Mouse (Mus musculus) testis, adult 2 months (tissue): ENCODE data around the gene Opcml. TPM values are rescaled to one million over a fixed set of nuclear protein-coding genes. Genes with fewer than 3 reads are reported as not detected.

Source experiments
- H3K27ac ChIP-seq: fragments of 200-500 bp; 2 replicates; pipeline ENCODE4 v1.5.1; 2012; ENCODE audit warnings: low read depth, low read length; ENCODE audit not compliant: control insufficient read depth, insufficient read depth
- H3K27me3 ChIP-seq: fragments of 200-500 bp; 2 replicates; pipeline ENCODE4 v1.6.1; 2012; ENCODE audit warnings: mild to moderate bottlenecking, low read length, moderate library complexity; ENCODE audit not compliant: control insufficient read depth, insufficient read depth
- H3K36me3 ChIP-seq: fragments of 200-500 bp; 2 replicates; pipeline ENCODE4 v1.6.1; 2012; ENCODE audit warnings: mild to moderate bottlenecking, low read length; ENCODE audit not compliant: control insufficient read depth, insufficient read depth
- H3K4me1 ChIP-seq: fragments of 200-500 bp; 2 replicates; pipeline ENCODE4 v1.6.1; 2012; ENCODE audit warnings: low read length; ENCODE audit not compliant: control insufficient read depth, insufficient read depth
- H3K4me3 ChIP-seq: fragments of 200-500 bp; 2 replicates; pipeline ENCODE4 v1.5.1; 2012; ENCODE audit warnings: low read depth, mild to moderate bottlenecking, low read length, moderate library complexity, mixed read lengths; ENCODE audit not compliant: control insufficient read depth
- CTCF ChIP-seq: fragments of 200-500 bp; IDR thresholded peaks from 2 replicates; pipeline ENCODE4 v1.5.1; 2012; ENCODE audit warnings: low read depth, mild to moderate bottlenecking, inconsistent platforms, low read length, moderate library complexity; ENCODE audit not compliant: control insufficient read depth, insufficient read depth, insufficient replicate concordance
- POLR2A ChIP-seq: fragments of 200-500 bp; IDR thresholded peaks from 2 replicates; pipeline ENCODE4 v1.6.1; 2012; ENCODE audit warnings: low read depth, mild to moderate bottlenecking, inconsistent platforms, low read length, moderate library complexity; ENCODE audit not compliant: control insufficient read depth
- polyA plus RNA-seq: library from polyadenylated mRNA; depleted of rRNA; stranded (reverse); fragments of >200 nt; gene quantifications from 2 replicates; pipeline ENCODE4 v1.2.3, GENCODE M21; 2012

Gene Opcml
- polyA plus RNA-seq, 1 experiment = 0.62 TPM

DNA sequence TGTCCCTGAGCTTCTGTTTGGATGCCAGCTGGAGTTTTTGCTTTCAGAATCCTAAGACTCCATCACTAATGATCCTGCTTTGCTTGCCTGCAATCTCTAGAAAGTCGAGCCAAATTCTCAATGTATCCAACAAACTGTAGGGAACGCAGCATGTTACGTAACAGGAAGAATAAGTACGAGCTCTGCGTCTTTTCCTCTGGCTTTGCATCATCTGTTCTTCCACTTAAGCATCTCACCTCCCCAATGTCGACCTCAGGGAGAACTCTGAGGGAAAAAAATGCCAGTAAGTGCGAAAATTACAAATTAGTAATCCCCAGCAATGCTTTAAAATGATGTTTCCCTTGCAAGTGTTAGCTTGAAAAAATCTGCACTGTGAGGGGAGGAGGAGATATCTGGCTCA is 222.1 kb downstream of the Opcml start:
- H3K27me3 ChIP-seq = no peaks in the 10 kb centered on the region
- no peak overlapping the region for H3K4me3 ChIP-seq
- no peak for TF ChIP-seq CTCF
- TF ChIP-seq POLR2A = no peak
- H3K36me3 ChIP-seq = no peaks in the 10 kb centered on the region
- H3K27ac ChIP-seq = no peak overlapping the region
- H3K4me1 ChIP-seq = no peaks in the 10 kb centered on the region

DNA sequence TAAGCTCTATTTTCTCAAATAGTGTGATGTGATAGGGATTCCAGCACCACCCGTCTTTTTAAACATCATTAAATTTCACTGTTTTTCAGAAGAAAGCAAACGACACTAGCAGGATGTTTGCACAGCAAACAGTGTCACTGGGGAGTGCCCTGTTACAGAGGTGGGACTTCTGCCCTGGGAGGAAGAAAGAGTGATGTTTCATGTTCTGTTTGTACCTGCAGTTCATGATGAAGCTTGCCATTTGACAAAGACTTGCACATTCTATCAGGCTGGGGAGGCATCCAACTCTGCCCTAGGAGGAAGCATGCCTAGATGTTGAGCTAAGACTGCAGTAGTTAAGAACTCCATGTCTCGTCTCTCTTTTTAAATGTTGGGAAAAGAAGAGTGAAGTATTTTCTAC is 222.6 kb downstream of the Opcml start:
- Histone ChIP-seq H3K4me1 (no peaks in the 10 kb centered on the region), H3K27me3 (no peaks in the 10 kb centered on the region), H3K27ac (no peak overlapping the region), H3K4me3 (no peak overlapping the region), H3K36me3 (no peaks in the 10 kb centered on the region)
- TF ChIP-seq CTCF = no peak
- TF ChIP-seq POLR2A = no peak

DNA sequence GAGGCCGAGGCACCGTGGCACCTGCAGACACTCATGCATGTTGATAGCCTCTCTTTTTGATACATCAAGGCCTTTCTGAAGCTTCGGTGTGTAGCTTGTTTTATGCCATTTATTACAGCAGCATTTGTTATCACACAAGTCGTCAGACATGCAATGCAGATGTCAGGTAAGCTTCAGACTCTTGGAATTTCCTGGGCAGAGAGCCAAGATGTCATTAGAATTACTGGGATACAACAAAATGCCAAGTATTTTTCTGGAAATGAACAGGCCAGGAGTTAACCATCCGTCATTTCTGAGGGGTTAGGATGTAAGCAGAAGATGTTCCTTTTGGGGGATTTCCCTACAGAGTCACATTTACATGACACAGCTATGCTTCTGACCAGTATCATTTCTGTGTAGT is 237.6 kb downstream of the Opcml start:
- Histone ChIP-seq H3K4me1 (no peaks in the 10 kb centered on the region), H3K4me3 (no peak overlapping the region), H3K27ac (no peak overlapping the region), H3K27me3 (no peaks in the 10 kb centered on the region), H3K36me3 (no peaks in the 10 kb centered on the region)
- TF ChIP-seq CTCF (no peak), POLR2A (no peak)

DNA sequence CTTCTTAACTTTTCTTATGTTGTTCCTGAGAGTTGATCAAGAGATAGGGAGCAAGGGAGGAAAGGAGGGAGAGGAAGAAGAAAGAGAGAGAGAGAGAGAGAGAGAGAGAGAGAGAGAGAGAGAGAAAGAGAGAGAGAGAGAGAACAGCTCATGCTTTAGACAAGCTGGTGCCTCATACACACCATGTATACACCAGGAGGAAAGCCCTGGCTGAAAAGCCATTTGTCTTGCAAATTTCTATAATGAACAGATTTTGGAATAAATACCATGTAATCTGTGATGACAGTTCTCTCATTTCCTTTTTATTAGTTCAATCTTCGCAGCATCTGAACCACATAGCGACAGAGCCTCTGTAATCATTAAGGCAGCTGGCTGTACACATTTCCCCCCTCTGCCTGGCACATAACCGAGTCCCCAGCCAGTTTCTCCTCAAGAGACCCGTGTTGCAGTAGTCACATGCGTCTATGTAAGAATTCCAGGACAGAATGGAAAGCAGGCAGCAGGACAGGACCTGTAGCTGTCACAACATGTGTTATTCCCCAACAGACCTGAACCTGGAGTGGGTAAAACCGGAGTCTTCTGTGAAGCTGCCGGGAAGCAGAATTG is 238.3 kb downstream of the Opcml start:
- Histone ChIP-seq H3K27ac (no peak overlapping the region), H3K36me3 (no peaks in the 10 kb centered on the region), H3K27me3 (no peaks in the 10 kb centered on the region), H3K4me1 (no peaks in the 10 kb centered on the region), H3K4me3 (no peak overlapping the region)
- TF ChIP-seq POLR2A (no peak), CTCF (no peak)

DNA sequence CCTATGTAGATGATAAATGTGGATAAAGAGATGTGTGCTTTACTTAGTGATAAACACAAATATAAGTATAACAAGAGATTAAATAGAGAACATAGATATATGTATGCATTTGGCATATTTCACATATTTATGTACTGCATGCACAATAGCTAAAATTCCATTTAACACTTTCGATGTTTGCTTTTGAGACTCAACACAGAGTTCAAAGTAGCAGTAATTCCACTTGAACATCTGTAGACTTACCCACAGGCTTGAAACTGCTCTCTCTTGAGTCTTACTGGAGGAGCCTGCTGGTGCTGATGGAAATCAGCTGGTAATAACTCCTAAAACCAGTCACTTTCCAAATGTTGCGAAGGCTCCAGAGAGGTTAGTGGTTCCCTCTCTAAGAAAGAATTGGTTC is 258.6 kb downstream of the Opcml start:
- Histone ChIP-seq H3K36me3 (no peaks in the 10 kb centered on the region), H3K27ac (no peak overlapping the region), H3K27me3 (no peaks in the 10 kb centered on the region), H3K4me1 (no peaks in the 10 kb centered on the region), H3K4me3 (no peak overlapping the region)
- TF ChIP-seq POLR2A (no peak), CTCF (no peak)

DNA sequence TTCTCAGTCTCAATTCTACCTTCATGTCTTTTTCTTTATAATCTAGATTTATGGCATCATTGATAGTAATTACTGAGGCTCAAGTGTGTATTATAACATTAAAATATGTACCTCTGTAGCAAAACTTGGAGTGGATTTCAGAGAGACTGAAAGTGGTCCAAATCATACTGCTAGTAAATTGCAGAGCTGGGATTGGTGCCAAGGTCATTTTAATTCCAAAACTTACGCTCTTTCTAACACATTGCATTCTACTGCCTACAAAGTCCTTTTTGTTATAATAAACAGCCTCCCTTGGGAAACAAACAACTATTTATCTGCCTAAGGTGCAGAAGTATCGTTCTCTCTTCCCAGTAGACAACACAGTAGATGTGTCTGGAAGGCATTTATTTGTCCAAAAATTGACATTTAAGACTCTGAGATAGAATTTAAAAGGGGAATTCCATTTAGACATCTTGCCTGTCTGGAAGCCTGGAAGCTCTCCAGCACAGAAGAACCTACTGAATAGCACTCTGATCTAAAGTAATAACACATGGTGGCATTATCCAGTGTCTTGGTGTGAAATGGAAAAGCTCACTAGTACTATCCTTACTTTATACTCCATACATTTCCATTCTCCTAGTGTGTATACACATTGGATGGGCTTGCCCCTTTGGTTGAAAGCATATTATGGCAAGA is 266.7 kb downstream of the Opcml start:
- H3K4me1 ChIP-seq = no peaks in the 10 kb centered on the region
- no peaks in the 10 kb centered on the region for H3K27me3 ChIP-seq

DNA sequence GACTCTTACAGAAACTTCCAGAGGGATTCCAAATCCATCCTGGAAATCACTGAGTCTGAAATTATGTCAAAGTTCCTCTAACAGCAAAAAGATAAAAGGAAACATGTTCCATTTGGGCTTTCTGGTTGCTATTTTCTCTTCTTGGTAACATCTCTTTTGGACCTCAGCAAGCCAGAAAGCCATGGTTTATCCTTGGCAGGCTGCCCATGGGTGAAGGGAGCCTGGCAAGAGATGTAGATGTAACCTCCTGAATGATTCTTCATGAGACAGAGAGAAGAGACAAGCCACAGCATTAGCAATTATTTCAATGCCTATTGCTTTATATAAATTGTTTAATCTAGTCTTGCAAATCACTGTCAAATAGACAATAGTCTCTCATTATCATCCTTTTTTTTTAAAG is 274.6 kb downstream of the Opcml start:
- H3K27ac ChIP-seq = no peak overlapping the region
- H3K27me3 ChIP-seq = no peaks in the 10 kb centered on the region
- no peaks in the 10 kb centered on the region for H3K4me1 ChIP-seq
- no peaks in the 10 kb centered on the region for H3K36me3 ChIP-seq
- H3K4me3 ChIP-seq = no peak overlapping the region
- TF ChIP-seq CTCF (no peak), POLR2A (no peak)

More for the DNA sequence above, 266.7 kb downstream of the Opcml start:
- TF ChIP-seq CTCF (no peak), POLR2A (no peak)
- no peaks in the 10 kb centered on the region for H3K36me3 ChIP-seq
- H3K4me3 ChIP-seq = no peak overlapping the region
- no peak overlapping the region for H3K27ac ChIP-seq
